Mouse (Mus musculus): ENCODE measurements around the gene Bnip3. TPM values are rescaled to one million over a fixed set of nuclear protein-coding genes. Genes with fewer than 3 reads are reported as not detected.

The Bnip3 gene
- polyA plus RNA-seq, 1 experiment, result 10.7 TPM

DNA sequence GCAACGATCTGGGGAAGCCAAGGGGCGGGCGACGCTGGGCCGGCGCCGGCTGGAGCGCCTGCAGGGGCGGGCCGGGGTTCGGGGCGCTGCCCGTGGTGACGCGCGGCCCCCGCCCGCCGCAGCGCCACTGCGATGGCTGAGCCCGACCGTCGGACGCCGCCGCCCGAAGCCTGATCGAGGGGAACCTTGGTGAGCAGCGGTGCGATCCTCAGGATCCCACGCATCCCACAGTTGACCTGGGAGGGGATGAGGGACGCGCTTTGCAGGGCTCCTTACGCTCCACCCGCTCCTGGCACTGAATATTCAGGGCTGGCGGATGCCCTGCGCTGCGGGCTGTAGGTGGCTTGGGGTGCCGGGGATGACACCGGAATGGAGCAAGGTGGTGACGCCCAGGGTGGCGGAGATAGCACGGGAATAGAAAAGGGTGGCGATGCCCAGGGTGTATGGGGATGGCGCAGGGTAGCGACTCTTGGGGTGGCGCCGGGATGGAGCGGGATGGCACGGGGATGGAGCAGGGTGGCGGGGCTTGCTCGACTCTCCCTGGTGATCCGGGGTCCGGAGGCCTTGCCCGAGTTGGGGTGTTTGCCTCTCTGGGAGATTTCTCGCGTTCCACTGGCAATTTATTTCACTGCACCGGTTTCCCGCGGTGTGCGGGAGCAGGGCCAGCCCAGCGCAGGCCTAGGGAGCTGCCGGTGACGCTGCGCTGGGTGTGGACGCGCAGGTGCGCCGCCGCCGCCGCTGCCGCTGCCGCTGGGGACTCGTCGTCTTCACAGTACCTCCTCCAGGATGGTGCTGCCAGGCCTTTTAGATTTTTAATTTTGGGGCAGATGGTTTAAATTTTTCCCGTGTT, 31.5 kb upstream of the Bnip3 start, which contains the start of gene Jakmip3:
Gene Jakmip3, plus strand, starts transcription at position 119 of the 850 bp plus-strand sequence.
- WGBS, result 4% methylated on average over 78 of the region's 78 CpGs
- H3K4me1 ChIP-seq (ENCODE audit: control insufficient read depth, insufficient read depth, low read length), result no peaks in the 10 kb centered on the region
- no peak within 1 kb of the TSS; the same call in 1 of the 2 replicates for H3K27ac ChIP-seq (ENCODE audit: control insufficient read depth, insufficient read depth, low read depth, low read length, poor library complexity)
- H3K4me3 ChIP-seq (replicated peaks; ENCODE audit: control insufficient read depth, low read depth, low read length), result no peak within 1 kb of the TSS
- no peak for TF ChIP-seq POLR2A (IDR thresholded peaks at IDR 0.05; ENCODE audit: borderline replicate concordance, control insufficient read depth, low read depth, low read length)
- no peak for TF ChIP-seq CTCF (IDR thresholded peaks at IDR 0.05; ENCODE audit: control insufficient read depth, insufficient read depth, low read length)

DNA sequence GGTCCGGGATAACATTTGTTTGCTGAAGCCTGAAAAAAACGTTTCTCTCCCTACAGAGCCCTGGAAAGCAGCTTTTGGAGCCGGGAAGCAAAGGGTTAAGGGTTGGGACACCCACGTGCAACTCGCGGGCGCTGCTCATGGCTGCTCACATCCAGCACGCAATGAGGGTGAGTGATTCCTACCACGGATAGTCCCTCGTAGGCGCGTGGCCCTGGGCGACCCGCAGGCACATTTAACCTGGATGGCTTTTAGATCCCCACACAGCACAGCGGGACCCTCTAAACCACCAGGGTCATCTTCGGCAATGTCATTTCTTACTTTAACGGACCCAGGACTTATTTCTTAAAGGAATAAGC, 30.9 kb upstream of the Bnip3 start:
- Histone ChIP-seq H3K4me3 (replicated peaks; ENCODE audit: control insufficient read depth, low read depth, low read length) (no peak overlapping the region), H3K4me1 (ENCODE audit: control insufficient read depth, insufficient read depth, low read length) (no peaks in the 10 kb centered on the region), H3K27ac (ENCODE audit: control insufficient read depth, insufficient read depth, low read depth, low read length, poor library complexity) (no peak overlapping the region)
- no peak for TF ChIP-seq POLR2A (IDR thresholded peaks at IDR 0.05; ENCODE audit: borderline replicate concordance, control insufficient read depth, low read depth, low read length)
- TF ChIP-seq CTCF (IDR thresholded peaks at IDR 0.05; ENCODE audit: control insufficient read depth, insufficient read depth, low read length), result no peak
- WGBS, result 3% methylated on average over 17 of the region's 17 CpGs

DNA sequence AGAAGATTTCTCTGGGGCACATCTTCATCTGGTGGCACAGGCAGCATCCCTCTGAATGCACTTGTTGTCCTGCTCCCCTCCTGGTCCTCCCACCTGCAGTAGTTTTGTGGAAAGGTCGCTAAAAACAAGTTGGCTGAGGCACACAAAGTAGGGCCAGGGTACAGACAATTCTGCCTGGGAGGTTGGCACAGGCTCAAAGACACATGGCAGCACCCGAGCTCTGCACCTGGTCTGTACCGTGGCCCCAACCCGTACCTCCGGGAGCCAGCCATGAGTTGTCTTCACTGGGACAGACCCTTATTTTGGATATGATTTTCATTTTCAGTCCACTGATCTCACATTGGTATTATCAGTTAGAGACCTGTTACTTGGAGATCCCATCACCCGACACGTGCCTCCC, 29.7 kb upstream of the Bnip3 start:
- 76% methylated on average over 7 of the region's 7 CpGs for WGBS
- Histone ChIP-seq H3K4me1 (ENCODE audit: control insufficient read depth, insufficient read depth, low read length) (no peaks in the 10 kb centered on the region), H3K4me3 (replicated peaks; ENCODE audit: control insufficient read depth, low read depth, low read length) (no peak overlapping the region), H3K27ac (ENCODE audit: control insufficient read depth, insufficient read depth, low read depth, low read length, poor library complexity) (no peak overlapping the region)
- no peak for TF ChIP-seq CTCF (IDR thresholded peaks at IDR 0.05; ENCODE audit: control insufficient read depth, insufficient read depth, low read length)
- no peak for TF ChIP-seq POLR2A (IDR thresholded peaks at IDR 0.05; ENCODE audit: borderline replicate concordance, control insufficient read depth, low read depth, low read length)

DNA sequence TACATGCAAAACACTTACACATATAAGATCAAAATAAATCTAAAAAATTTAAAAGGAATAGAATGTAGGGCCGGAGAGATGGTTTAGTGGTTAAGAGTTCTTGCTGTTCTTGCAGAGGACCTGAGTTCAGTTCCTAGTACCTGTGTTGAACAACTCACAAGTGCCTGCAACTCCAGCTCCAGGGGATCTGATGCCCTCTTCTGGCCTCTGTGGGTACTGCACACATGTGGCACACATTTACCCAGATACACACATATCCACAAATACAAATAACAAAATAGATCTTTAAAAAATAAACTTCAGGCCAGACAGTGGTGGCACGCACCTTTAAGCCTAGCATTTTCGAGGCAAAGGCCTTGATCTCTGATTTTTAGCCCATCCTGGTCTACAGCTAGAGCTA, 25.2 kb upstream of the Bnip3 start:
- TF ChIP-seq CTCF (IDR thresholded peaks at IDR 0.05; ENCODE audit: control insufficient read depth, insufficient read depth, low read length) (no peak), POLR2A (IDR thresholded peaks at IDR 0.05; ENCODE audit: borderline replicate concordance, control insufficient read depth, low read depth, low read length) (no peak)
- Histone ChIP-seq H3K27ac (ENCODE audit: control insufficient read depth, insufficient read depth, low read depth, low read length, poor library complexity) (no peak overlapping the region), H3K4me1 (ENCODE audit: control insufficient read depth, insufficient read depth, low read length) (no peaks in the 10 kb centered on the region), H3K4me3 (replicated peaks; ENCODE audit: control insufficient read depth, low read depth, low read length) (no peak overlapping the region)
- whole genome bisulfite sequencing, result 81% methylated on average over 3 of the region's 3 CpGs

DNA sequence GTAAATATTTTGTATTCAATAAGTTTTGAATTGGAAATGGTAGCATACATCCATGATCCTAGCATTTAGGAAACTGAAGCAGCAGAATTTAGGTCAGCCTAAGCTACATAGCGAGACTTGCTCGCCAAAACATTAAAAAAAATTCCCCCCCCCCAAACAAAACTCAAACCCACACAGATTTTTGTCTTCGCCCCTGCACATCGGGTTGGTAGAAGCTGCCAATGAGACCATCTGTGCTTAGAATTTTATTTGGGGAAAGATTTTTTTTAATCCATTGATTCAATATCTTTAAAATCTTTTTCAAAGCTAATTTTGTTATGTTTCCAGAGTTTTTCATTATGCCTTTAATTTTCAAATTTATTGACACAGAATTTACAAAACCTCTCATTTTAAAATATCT, 19.1 kb upstream of the Bnip3 start:
- no peaks in the 10 kb centered on the region for H3K4me1 ChIP-seq (ENCODE audit: control insufficient read depth, insufficient read depth, low read length)
- TF ChIP-seq CTCF (IDR thresholded peaks at IDR 0.05; ENCODE audit: control insufficient read depth, insufficient read depth, low read length) (no peak), POLR2A (IDR thresholded peaks at IDR 0.05; ENCODE audit: borderline replicate concordance, control insufficient read depth, low read depth, low read length) (no peak)
- H3K4me3 ChIP-seq (replicated peaks; ENCODE audit: control insufficient read depth, low read depth, low read length), result no peak overlapping the region
- H3K27ac ChIP-seq (ENCODE audit: control insufficient read depth, insufficient read depth, low read depth, low read length, poor library complexity), result no peak overlapping the region
- 86% methylated on average over 4 of the region's 4 CpGs for WGBS

DNA sequence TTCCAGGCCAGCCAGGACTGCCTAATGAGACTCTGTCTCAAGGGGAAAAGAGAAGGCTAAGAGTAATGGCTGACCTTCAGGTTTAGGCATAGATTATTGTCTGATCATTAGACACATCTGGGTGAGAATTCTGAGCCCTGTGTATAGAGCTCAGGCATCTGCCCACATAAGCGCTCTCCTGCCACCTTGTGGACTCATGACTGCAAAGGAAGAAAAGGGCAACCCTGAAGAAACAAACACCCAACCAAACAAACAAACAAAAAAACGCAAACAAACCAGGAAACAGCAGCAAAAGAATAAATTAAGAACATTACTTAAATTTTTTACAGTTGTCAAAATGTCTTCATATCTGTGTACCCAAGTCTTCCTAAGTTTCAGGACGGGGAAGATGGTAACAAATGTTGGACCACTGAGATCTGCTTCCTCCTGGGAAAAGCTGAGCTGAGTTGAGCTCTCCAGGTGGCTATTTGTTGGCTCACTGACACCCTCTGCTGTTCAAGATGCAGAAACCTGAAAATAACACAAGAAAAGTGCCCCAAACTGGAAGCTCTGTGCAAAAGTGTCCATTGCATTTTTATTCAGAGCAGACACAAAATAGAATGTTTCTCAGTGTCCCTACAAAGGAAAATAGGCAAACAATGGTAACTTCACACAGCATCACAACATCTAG, 14.6 kb upstream of the Bnip3 start:
- Histone ChIP-seq H3K27ac (ENCODE audit: control insufficient read depth, insufficient read depth, low read depth, low read length, poor library complexity) (no peak overlapping the region), H3K4me3 (replicated peaks; ENCODE audit: control insufficient read depth, low read depth, low read length) (no peak overlapping the region), H3K4me1 (ENCODE audit: control insufficient read depth, insufficient read depth, low read length) (peaks cover 1% of the 10 kb centered on the region)
- TF ChIP-seq CTCF (IDR thresholded peaks at IDR 0.05; ENCODE audit: control insufficient read depth, insufficient read depth, low read length), result peak; percentile 51
- TF ChIP-seq POLR2A (IDR thresholded peaks at IDR 0.05; ENCODE audit: borderline replicate concordance, control insufficient read depth, low read depth, low read length), result no peak
- WGBS, result 16% methylated on average over 3 of the region's 3 CpGs

DNA sequence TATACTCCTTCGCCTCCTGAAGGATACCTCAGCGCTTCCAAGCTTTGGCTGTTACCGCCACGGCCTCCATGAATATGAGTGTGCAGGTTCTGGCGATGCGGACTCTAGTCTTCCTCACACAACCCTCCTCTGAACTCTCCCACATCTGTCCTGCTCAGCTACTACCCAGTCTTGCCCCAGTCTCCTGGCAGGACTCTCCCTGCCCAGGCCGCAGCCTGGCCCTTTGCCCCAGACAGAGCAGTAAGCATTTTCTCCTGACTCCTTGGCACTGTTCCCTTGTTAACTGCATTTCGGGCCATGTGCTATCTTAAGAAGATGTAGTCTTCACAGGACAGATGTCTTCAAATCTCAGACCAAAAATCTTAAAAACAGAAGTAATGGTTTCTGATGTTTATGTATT, 12.3 kb upstream of the Bnip3 start:
- H3K4me1 ChIP-seq (ENCODE audit: control insufficient read depth, insufficient read depth, low read length), result peaks cover 1% of the 10 kb centered on the region
- TF ChIP-seq CTCF (IDR thresholded peaks at IDR 0.05; ENCODE audit: control insufficient read depth, insufficient read depth, low read length) (no peak), POLR2A (IDR thresholded peaks at IDR 0.05; ENCODE audit: borderline replicate concordance, control insufficient read depth, low read depth, low read length) (no peak)

DNA sequence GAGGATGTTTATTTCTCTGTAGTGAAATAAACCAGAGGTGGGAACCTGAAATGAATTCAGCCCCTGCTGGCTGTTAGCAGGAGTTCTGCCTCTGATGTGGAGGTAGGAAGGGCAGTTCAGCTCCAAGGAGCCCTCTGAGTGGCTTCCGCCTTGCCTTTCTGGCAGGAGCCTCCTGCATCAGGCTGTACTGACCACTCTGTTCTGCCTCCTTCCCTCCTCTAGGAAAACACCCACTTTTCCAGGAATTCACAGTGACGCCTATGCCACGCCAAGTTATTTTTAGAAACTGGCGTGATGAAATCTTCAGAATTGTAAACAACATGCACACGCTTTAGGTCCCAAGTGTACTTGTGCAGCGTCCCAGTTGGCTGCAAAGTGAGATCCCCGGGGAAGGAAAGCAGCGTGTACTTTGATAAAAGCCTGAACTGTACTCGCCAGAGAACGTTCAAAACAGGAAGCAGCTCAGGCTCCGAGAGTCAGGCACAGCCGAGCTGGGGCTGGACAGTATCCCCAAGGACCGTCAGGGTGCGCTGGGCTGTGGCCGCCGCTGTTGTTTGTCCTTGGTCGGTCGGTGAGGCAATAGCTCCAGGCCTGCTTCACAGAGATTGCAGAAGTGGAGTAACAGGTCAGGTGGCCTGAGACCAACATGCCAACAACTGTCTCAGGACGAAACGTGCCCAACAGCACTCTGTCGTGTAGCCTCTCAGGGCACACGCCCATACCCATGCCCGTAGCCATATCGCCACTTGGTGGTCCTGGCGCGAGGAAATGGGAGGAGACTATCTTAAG, 10.0 kb upstream of the Bnip3 start:
- peak overlapping the region; percentile 65 for H3K4me3 ChIP-seq (replicated peaks; ENCODE audit: control insufficient read depth, low read depth, low read length)
- peak; percentile 54; the same call in 1 of the 2 replicates for TF ChIP-seq POLR2A (IDR thresholded peaks at IDR 0.05; ENCODE audit: borderline replicate concordance, control insufficient read depth, low read depth, low read length)
- TF ChIP-seq CTCF (IDR thresholded peaks at IDR 0.05; ENCODE audit: control insufficient read depth, insufficient read depth, low read length), result peak; percentile 31; the same call in 1 of the 2 replicates
- H3K27ac ChIP-seq (ENCODE audit: control insufficient read depth, insufficient read depth, low read depth, low read length, poor library complexity), result peak overlapping the region; percentile 82
- peaks cover 1% of the 10 kb centered on the region for H3K4me1 ChIP-seq (ENCODE audit: control insufficient read depth, insufficient read depth, low read length)
- WGBS, result 1% methylated on average over 26 of the region's 26 CpGs

More for the DNA sequence above, 12.3 kb upstream of the Bnip3 start:
- H3K4me3 ChIP-seq (replicated peaks; ENCODE audit: control insufficient read depth, low read depth, low read length), result no peak overlapping the region
- WGBS, result 86% methylated on average over 8 of the region's 8 CpGs
- no peak overlapping the region for H3K27ac ChIP-seq (ENCODE audit: control insufficient read depth, insufficient read depth, low read depth, low read length, poor library complexity)
